Mouse (Mus musculus) lung, postnatal 0 days (tissue): ENCODE data around the gene Med29.

Experiments used
- CTCF ChIP-seq: IDR thresholded peaks from 2 replicates; pipeline ENCODE4 v1.5.1; 2016; ENCODE audit warnings: antibody characterized with exemption, mild to moderate bottlenecking
- EP300 ChIP-seq: IDR thresholded peaks from 2 replicates; pipeline ENCODE4 v1.6.1; 2016; ENCODE audit warnings: antibody characterized with exemption, mild to moderate bottlenecking, control low read depth

- no peak for TF ChIP-seq CTCF
- no peak for TF ChIP-seq EP300
Measured at GRCm38 (mm10) chr7:28374647-28375046, 17.9 kb downstream of the Med29 start.
